Mouse (Mus musculus) right cerebral cortex, adult 18-20 months (tissue): ENCODE measurements around the gene Prdx1.
"Not testable (repeated sequence)": the region's sequence is repeated elsewhere in the genome, so short reads cannot be mapped to it uniquely, and the experiment has no call there.

ENCODE experiments used
- DNase-seq: peaks from one replicate; pipeline ENCODE4 v3.0.0; 2022; ENCODE audit warnings: mixed read lengths

Prdx1 gene

GRCm38 (mm10) chr4:116685402-116686061 lies at the start of gene Prdx1:
TSS of gene Prdx1 (plus strand) at chr4:116685544.
- peak; percentile 84 for DNase-seq

DNA sequence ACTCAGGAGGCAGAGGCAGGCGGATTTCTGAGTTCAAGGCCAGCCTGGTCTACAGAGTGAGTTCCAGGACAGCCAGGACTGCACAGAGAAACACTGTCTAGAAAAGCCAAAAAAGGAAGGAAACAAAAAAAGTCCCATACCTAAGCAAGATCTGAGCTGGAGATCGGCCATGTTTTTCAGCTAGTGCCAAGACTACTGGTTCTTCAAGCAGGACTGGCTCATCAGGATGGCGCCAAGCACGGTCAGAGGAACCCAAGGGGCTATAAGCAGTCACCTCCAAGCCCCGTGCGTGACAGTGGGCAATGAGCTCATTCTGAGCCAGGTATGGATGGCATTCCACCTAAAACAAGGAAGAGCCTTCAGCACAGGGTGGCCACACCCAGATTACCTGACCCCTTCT lies 46.5 kb upstream of the Prdx1 start:
- DNase-seq, result no peak

- no peak for DNase-seq
These were observed 43.3 kb upstream of the Prdx1 start for GRCm38 (mm10) chr4:116642071-116642470.

- no peak for DNase-seq
These were observed 41.0 kb upstream of the Prdx1 start for GRCm38 (mm10) chr4:116644326-116644725.

GRCm38 (mm10) chr4:116645624-116646023 lies 39.7 kb upstream of the Prdx1 start:
- no peak for DNase-seq

DNA sequence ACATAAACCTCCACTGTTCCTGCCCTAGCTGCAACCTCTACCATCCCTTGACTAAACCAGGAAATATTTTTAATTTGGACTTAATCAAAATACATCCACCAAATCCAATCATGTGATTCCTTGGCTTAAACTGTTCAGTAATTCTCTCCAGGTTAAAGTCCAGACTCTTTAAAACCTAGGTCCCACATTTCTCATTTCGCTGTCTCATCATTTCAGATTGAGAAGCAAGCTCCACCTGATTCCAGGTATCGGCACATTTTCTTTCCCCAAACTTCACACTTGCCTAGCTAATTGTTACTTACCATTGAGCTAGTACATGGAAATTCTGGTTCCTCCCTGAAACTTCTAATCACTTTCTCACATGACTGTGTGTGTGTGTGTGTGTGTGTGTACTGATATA lies 35.9 kb upstream of the Prdx1 start:
- DNase-seq, result no peak

GRCm38 (mm10) chr4:116650365-116650764 lies 35.0 kb upstream of the Prdx1 start:
- no peak for DNase-seq

- peak; percentile 95 for DNase-seq
These were observed 34.2 kb upstream of the Prdx1 start, which contains the start of gene Akr1a1 for GRCm38 (mm10) chr4:116650924-116651796. TSS of gene Akr1a1 (minus strand) at chr4:116651680.

DNA sequence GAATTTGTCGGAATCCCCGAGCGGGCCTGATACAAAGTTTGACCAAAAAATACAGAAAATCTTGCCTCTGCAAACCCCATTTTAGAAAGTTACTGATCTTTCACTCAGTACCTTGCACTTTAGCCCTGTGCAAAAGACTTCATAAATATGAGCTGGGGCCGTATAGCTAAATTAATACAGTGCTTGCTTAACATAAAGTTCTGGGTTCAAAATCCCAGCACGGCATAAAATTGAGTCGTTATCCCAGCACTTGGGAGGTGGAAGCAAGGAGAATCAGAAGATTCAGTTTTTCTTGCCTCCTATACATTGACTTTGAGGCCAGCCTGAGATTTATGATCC lies 33.6 kb upstream of the Prdx1 start:
- DNase-seq, result no peak

- DNase-seq, result no peak
These were observed 32.1 kb upstream of the Prdx1 start for GRCm38 (mm10) chr4:116653228-116653627.

DNA sequence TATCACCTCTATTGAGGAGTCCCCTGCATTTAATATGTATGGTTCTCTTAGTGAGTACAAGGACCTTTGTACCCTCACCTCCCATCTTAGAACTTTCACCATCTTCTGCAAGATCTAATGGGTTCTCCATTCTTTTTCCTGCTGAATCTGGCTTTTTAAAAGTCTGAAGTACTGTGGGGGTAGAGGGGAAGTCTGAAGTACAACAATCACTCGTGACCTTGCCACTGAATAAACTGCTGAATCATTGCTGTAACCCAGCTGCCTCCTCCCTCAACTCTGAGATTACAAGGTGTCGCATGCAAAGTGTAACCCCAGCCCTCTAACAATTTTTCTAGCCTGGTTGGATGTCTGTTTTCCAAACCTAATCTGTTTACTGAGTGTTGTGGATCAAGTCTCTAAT lies 30.2 kb upstream of the Prdx1 start:
- DNase-seq, result no peak

DNA sequence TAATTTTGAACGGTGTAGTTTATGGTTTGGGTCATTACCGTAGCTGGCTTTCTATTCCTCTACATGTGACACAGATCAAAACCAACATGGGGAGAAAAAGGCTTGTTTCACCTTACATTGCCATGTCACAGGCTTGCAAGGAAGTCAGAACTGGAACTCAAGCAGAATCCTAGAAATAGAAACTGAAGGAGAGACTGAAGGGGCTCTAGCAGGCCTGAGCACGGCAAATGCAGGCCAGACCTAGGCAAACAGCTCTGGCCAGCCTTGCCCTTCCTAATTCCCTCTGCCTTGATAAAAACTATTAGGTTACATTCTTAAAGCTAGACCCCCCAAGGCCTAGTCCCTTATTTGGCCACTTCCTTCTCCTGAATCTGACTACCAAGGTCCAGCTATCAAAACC lies 29.7 kb upstream of the Prdx1 start:
- no peak for DNase-seq

- DNase-seq, result no peak
These were observed 27.4 kb upstream of the Prdx1 start for GRCm38 (mm10) chr4:116657971-116658370.

GRCm38 (mm10) chr4:116659474-116659873 lies 25.9 kb upstream of the Prdx1 start:
- no peak for DNase-seq

DNA sequence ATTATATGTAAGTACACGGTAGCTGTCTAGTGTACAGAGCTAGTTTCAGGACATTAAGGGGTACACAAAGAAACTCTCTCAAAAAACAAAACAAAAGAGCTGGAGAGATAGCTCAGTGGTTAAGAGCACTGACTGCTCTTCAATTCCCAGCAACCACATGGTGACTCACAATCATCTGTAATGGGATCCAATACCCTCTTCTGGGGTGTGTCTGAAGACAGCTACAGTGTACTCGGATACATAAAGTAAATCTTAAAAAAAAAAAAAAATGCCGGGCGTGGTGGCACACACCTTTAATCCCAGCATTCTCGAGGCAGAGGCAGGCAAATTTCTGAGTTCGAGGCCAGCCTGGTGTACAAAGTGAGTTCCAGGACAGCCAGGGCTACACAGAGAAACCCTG lies 25.4 kb upstream of the Prdx1 start:
- DNase-seq, result not testable (repeated sequence)

DNA sequence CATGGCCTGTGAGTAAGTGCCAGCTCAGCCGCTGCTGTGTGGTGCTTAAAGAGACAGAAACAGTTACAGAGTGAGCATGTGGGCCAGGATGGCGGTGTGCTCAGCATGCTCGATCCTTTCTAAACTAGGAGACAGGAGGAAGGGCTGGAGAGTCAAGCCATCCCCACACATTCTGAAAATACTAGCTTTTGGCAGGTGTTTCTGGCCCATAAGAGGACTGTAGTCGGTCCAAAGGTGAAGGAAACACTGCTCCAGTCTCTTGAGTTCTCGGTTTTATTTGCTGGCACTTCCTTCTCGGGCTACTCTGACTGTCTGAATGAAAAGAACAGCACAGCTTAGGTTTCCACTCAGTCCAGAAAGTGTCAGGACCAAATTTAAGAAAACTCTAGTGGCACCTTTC lies 24.5 kb upstream of the Prdx1 start:
- DNase-seq, result no peak

DNA sequence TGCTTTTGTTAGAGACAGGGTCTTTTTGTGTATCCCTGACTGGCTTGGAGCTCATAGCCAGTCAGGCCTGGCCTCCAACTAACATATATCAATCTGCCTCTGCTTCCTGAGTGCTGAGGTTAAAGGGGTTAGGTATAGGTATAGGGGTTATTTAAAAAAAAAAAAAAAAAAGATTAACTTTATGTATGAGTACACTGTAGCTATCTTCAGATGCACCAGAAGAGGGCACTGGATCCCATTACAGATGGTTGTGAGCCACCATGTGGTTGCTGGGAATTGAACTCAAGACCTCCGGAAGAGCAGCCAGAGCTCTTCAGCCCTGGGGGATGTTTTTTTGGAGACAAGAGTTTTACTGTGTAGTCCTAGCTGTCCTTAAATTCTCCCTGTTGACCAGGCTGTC lies 23.3 kb upstream of the Prdx1 start:
- no peak for DNase-seq

DNA sequence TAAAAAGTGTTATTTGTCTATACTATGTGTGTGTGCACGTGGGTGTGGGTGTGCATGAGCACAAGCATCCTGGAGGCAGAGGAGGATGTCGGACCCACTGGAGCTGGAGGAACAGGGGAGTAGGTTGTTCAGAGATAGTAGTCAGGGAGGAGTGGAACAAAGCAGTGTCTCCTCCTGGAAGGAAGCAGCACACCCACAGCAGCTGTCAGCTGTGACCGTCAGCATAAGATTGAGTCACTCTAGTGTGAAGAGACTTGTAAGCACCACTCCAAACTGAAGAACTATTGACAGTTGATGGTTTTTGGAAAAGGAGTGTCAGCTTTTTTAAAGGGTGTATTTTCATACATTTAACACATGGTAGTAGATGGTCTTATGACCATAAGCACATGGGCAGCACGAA lies 18.7 kb upstream of the Prdx1 start:
- DNase-seq, result no peak

DNA sequence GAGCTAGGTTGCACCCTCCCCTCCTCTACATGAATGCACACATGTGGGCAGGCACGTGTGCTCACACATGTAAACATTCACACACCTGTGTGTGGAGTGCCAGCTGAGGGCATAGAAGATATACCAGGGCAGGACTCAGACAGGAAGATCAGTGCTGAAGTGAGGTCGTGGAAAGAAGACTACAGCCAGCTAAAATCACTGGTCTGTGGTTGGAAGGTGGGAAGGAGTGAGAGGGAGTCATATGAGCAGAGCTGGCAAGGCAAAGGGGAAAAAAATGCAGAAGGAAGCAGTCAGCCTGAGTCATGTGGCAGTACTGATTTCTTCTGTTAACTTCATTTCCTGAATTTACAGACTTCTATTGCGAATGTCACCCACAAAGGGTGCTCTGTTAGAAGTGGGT lies 17.2 kb upstream of the Prdx1 start:
- DNase-seq, result no peak

DNA sequence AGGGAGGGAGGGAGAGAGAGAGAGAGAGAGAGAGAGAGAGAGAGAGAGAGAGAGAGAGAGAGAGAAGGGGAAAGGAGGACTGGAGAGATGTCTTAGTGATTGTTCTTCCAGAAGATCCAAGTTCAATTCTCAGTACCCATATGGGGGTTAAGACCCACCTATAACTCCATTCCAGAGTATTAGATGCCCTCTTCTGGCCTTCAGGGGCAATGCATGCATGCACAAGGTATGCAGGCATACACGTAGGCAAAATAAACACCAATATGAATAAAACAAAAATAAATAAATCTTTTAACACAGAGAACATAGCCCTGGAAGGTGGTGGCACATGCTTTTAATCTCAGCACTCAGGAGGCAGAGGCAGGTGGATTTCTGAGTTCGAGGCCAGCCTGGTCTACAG lies 16.1 kb upstream of the Prdx1 start:
- no peak for DNase-seq

DNA sequence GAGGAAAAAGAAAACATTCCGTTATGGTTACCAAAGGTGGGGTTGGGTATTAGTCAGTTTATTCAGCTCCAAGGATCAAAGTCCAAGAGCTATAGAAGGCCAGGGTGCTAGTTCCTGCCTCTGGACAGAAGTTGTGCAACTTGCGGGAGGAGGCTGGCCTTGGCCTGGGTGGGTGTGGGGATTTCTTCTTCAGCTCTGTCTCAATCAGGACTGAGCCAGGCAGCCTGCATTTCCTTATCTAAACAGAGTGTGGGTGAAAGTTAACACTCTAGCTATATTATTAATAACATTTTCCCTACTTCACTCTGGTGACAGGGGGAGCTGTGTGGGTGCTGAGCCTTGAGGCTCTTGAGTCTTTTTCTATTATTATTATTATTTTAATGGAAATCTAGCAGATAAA lies 12.6 kb upstream of the Prdx1 start:
- no peak for DNase-seq

DNA sequence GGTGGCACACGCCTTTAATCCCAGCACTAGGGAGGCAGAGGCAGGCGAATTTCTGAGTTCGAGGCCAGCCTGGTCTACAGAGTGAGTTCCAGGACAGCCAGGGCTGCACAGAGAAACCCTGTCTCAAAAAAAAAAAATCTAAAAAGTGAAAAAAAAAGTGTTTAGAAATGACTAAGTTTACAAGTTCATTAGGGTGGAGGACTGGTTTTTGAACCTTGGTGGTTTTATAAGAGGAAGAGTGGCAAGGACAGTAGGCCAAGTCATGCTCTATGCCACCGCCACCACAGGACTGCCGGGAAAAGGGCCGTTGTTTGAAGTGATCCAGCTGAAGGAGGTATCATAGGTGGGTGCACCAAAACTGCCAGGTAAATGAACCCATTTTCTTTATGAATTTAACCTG lies 10.6 kb upstream of the Prdx1 start:
- DNase-seq, result not testable (repeated sequence)

DNA sequence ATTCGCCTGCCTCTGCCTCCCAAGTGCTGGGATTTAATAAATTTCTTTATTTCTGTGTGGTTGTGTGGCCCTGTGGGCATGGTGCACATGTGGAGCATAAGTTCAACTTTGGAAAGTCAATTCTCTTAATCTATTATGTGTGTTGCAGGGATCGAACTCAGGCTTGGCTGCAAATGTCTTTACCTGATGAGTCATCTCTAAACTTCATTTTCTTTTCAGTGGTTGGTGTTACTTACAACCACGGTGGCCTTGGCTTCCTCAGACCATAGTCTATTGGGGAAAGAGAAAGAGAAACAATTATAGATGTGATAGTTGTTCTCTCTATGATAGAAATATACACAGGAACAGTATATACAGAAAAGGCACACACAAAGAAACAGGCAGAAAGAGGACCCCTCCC lies 9.3 kb upstream of the Prdx1 start:
- no peak for DNase-seq

DNA sequence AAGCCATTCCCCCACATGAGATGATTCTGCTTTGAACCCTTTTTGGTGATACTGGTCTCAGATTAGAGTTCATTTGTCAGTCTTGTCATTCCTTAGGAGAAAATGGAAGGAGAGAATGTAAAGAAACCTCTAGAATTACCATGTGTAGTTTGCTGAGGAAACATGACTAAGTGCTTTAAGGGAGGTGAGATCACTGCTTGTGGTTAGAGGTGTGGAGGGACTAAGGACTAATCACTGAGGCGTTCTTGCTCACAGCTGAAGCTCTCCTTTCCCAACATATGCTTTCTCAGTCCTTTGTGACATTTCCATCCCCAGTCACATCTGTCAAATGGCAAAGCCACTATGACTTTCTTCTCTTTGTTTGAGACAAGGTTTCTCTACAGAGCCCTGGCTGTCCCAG lies 7.5 kb upstream of the Prdx1 start:
- no peak for DNase-seq

DNA sequence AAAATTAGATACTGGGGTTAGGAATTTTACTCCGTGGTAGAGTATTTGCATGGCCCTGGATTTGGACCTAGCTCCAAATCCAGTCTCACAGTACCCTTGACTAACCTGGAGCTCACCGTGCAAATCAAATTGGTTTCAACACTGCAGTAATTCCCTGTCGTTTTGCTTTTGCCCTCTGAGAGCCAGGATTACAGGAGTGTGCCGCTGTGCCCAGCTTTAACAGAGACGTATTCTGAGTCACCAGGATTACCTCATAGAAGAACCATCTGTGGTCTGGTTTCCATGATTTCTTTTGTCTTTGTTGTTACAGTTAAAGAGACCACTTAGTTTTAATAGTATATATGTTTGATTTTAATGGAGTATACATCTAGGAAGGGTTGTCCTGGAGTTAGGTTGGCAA lies 6.2 kb upstream of the Prdx1 start:
- no peak for DNase-seq
